Mouse (Mus musculus): ENCODE results near the gene Casq2. TPM values are rescaled to one million over a fixed set of nuclear protein-coding genes. Genes with fewer than 3 reads are reported as not detected.
A peak's percentile ranks its signal among the peaks of the same experiment; 100 is the strongest.

Casq2 gene
- polyA plus RNA-seq, 1 experiment from 2014 or later: 2.0 TPM

DNA sequence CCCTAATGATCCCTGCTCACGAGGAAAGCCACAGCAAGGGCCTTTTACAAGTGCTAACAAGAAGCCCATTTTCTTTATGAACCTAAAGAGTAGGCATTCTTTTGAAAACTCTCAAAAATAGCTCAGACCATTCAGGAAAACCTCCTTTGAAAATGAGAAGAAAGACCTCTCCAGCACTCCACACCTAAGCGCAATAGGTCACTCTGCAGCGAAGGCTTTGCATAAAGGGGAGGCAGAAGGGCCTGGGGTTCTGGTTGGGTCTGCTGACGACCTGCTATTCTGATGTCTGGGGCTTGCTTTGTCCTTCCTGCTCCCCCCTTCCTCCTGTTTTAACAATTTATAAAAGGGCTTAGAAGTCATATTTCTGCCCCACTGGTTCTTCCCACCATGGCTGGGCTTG is 93.7 kb downstream of the Casq2 start:
- peaks cover 9% of the 10 kb centered on the region; the same call in 1 of the 2 replicates for H3K36me3 ChIP-seq
- ATAC-seq (ENCODE audit: low read depth) (no peak), DNase-seq (no peak)
- H3K9me3 ChIP-seq (replicated peaks): no peaks in the 10 kb centered on the region
- 77% methylated on average over 4 of the region's 4 CpGs for WGBS (ENCODE audit: insufficient replicate concordance)
- no peak overlapping the region for H3K4me3 ChIP-seq (replicated peaks)
- H3K27me3 ChIP-seq: no peaks in the 10 kb centered on the region
- peaks cover 5% of the 10 kb centered on the region; the same call in 1 of the 2 replicates for H3K4me1 ChIP-seq (replicated peaks)
- no peak overlapping the region for H3K9ac ChIP-seq
- H3K27ac ChIP-seq: no peak overlapping the region
- H3K4me2 ChIP-seq: no peak overlapping the region

- no peaks in the 10 kb centered on the region for H3K9me3 ChIP-seq (replicated peaks)
- H3K4me3 ChIP-seq (replicated peaks): no peak overlapping the region
- ATAC-seq (ENCODE audit: low read depth) (no peak), DNase-seq (no peak)
- peaks cover 9% of the 10 kb centered on the region; the same call in 1 of the 2 replicates for H3K36me3 ChIP-seq
- H3K27ac ChIP-seq: no peak overlapping the region
- 72% methylated on average over 7 of the region's 7 CpGs for WGBS (ENCODE audit: insufficient replicate concordance)
- H3K4me1 ChIP-seq (replicated peaks): peaks cover 5% of the 10 kb centered on the region; the same call in 1 of the 2 replicates
- no peak overlapping the region for H3K4me2 ChIP-seq
- no peak overlapping the region for H3K9ac ChIP-seq
- H3K27me3 ChIP-seq: no peaks in the 10 kb centered on the region
These were observed 94.5 kb downstream of the Casq2 start for GRCm38 (mm10) chr3:102180746-102181145.

DNA sequence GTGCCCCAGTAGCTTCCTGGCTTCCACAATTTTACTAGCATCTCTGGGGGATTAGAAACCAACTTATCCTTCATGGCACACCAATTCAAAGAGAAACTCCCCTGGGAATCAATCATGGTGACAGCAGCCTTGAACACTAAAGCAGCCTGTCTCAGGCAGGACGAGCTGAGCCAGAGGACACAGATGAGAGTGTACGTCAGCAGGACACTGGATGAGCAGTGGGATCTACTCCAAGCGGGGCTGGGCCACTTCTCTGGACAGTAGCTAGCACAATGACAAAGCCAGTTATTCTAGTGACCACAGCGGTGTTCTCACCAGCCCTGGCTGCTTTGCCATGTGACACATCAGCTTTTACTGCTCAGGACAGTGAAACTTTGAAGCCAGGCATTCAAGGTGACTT is 95.0 kb downstream of the Casq2 start:
- no peak for DNase-seq
- Histone ChIP-seq H3K27me3 (no peaks in the 10 kb centered on the region), H3K9ac (no peak overlapping the region), H3K9me3 (replicated peaks) (no peaks in the 10 kb centered on the region), H3K4me1 (replicated peaks) (peaks cover 5% of the 10 kb centered on the region; the same call in 1 of the 2 replicates), H3K4me2 (no peak overlapping the region), H3K4me3 (replicated peaks) (no peak overlapping the region), H3K27ac (no peak overlapping the region), H3K36me3 (peaks cover 9% of the 10 kb centered on the region; the same call in 1 of the 2 replicates)
- WGBS (ENCODE audit: insufficient replicate concordance): 79% methylated on average over 4 of the region's 4 CpGs
- no peak for ATAC-seq (ENCODE audit: low read depth)

DNA sequence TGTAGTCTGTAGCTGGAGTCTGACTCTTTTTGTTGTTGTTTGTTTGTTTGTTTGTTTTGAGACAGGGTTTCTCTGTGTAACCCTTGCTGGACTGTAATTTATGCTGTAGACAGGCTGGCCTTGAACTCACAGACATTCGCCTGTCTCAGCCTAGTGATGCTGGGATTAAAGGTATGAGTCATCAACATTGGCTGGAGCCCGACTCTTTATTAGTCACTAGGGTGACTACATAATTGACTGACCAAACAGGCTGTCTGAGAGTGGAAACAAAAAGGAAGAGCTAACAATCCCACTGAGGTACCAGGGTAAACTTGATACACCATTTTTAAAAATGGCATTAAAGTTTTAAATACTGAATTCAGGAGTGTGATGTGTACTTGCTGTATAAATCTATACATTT is 96.4 kb downstream of the Casq2 start:
- DNase-seq (no peak), ATAC-seq (ENCODE audit: low read depth) (no peak)
- Histone ChIP-seq H3K4me3 (replicated peaks) (no peak overlapping the region), H3K36me3 (peaks cover 9% of the 10 kb centered on the region; the same call in 1 of the 2 replicates), H3K27ac (no peak overlapping the region), H3K9ac (no peak overlapping the region), H3K9me3 (replicated peaks) (no peaks in the 10 kb centered on the region), H3K4me1 (replicated peaks) (no peaks in the 10 kb centered on the region), H3K27me3 (no peaks in the 10 kb centered on the region), H3K4me2 (no peak overlapping the region)
- WGBS (ENCODE audit: insufficient replicate concordance): 65% methylated on average over 2 of the region's 2 CpGs

GRCm38 (mm10) chr3:102184721-102185120 is 98.5 kb downstream of the Casq2 start:
- Histone ChIP-seq H3K4me2 (no peak overlapping the region), H3K27me3 (no peaks in the 10 kb centered on the region), H3K4me3 (replicated peaks) (no peak overlapping the region), H3K9me3 (replicated peaks) (no peaks in the 10 kb centered on the region), H3K9ac (no peak overlapping the region), H3K36me3 (peaks cover 9% of the 10 kb centered on the region; the same call in 1 of the 2 replicates), H3K4me1 (replicated peaks) (no peaks in the 10 kb centered on the region), H3K27ac (no peak overlapping the region)
- no peak for ATAC-seq (ENCODE audit: low read depth)
- 68% methylated on average over 5 of the region's 5 CpGs for WGBS (ENCODE audit: insufficient replicate concordance)
- no peak for DNase-seq

DNA sequence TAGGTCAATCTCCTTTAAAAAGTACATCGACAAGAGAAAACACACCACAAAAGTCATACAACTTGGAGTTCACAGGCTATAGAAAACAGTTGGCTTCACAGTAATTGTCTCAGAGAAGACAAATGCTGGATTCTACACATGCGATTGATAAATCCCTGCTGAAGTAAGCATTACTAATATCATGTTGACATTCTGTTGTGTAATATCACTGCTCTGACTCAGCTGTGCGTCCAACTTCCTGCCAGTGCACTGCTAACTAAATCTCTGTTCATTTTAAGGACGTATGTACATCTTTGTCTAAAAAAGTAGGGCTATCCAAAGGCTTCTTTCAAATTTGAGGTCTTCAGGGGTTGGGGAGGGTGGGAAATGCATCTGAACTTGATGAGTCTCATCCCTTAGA is 101.2 kb downstream of the Casq2 start:
- Histone ChIP-seq H3K4me2 (no peak overlapping the region), H3K4me1 (replicated peaks) (0 out of 2 replicates have a peak, but pooled peaks cover 5% of the 10 kb centered on the region), H3K4me3 (replicated peaks) (no peak overlapping the region), H3K9ac (no peak overlapping the region), H3K27ac (no peak overlapping the region), H3K36me3 (peaks cover 5% of the 10 kb centered on the region; the same call in 1 of the 2 replicates), H3K27me3 (peaks cover 4% of the 10 kb centered on the region; the same call in 1 of the 2 replicates), H3K9me3 (replicated peaks) (no peaks in the 10 kb centered on the region)
- 62% methylated on average over 4 of the region's 4 CpGs for WGBS (ENCODE audit: insufficient replicate concordance)
- ATAC-seq (ENCODE audit: low read depth) (no peak), DNase-seq (no peak)

DNA sequence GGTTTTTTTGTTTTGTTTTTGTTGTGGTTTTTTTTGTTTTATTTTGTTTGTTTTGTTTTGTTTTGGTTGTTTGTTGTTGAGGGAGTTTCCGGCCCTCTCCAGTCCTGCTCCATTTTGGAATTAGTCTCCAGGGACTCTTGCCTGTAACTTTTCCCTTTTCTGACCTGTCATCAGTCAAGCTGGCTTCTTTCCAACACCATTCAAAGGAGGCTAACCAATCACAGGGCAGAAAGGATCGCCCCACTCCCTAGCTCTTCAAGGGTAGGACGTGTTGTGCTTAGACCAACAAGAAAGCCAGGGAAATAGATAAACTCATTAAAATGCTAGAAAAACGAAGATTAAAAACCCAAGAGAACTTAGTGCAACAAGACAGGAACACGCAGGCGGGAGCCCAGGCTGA is 102.8 kb downstream of the Casq2 start:
- DNase-seq (no peak), ATAC-seq (ENCODE audit: low read depth) (no peak)
- H3K27ac ChIP-seq: no peak overlapping the region
- no peak overlapping the region for H3K4me3 ChIP-seq (replicated peaks)
- WGBS (ENCODE audit: insufficient replicate concordance): 53% methylated on average over 6 of the region's 6 CpGs
- peaks cover 20% of the 10 kb centered on the region for H3K27me3 ChIP-seq
- no peak overlapping the region for H3K4me2 ChIP-seq
- H3K36me3 ChIP-seq: peaks cover 1% of the 10 kb centered on the region; the same call in 1 of the 2 replicates
- peaks cover 16% of the 10 kb centered on the region for H3K4me1 ChIP-seq (replicated peaks)
- H3K9me3 ChIP-seq (replicated peaks): no peaks in the 10 kb centered on the region
- H3K9ac ChIP-seq: no peak overlapping the region

DNA sequence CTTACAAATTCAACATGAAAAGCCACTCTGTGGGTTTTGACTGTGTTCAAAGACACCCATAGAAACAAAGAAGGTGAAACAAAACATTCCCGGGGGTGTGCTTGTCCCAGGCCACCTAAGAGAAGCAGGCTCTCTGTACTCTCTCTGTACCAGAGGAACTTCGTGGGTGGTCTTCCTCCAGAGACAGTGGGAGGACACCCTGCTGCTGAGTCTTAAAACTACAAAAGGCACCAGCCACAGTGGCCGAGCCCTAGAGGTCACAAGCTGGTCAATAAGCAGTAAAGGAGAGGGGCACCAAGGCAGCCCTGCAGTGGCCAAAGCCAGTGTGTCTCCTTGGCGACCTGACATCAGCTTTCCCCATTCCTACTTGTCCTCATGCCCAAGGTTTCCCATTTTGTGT is 103.8 kb downstream of the Casq2 start:
- no peaks in the 10 kb centered on the region for H3K9me3 ChIP-seq (replicated peaks)
- H3K9ac ChIP-seq: no peak overlapping the region
- ATAC-seq (ENCODE audit: low read depth) (no peak), DNase-seq (no peak)
- no peak overlapping the region for H3K27ac ChIP-seq
- H3K27me3 ChIP-seq: peaks cover 29% of the 10 kb centered on the region
- H3K4me1 ChIP-seq (replicated peaks): peaks cover 26% of the 10 kb centered on the region
- no peaks in the 10 kb centered on the region for H3K36me3 ChIP-seq
- 44% methylated on average over 4 of the region's 4 CpGs for WGBS (ENCODE audit: insufficient replicate concordance)
- no peak overlapping the region for H3K4me2 ChIP-seq
- H3K4me3 ChIP-seq (replicated peaks): no peak overlapping the region

- peaks cover 33% of the 10 kb centered on the region for H3K27me3 ChIP-seq
These were observed 104.4 kb downstream of the Casq2 start for GRCm38 (mm10) chr3:102190642-102191041.

DNA sequence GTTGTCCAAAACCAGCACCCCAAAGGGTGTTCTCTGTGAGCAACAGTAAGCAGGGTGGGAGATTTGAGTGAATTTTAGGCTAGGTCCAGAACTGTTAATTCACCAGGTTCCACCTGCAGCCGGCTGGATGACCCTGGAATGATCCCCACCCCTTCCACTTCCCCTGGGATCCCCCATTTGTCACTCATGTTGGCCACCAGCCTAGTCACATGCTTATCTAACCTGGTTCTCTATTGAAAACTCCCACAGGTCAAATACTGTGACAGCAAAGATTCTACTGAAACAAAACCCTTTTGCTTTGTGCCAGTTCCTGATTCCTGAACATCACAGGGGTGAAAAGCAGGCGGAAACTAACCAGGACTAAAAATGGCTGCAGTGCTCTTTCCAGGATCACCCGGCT is 105.4 kb downstream of the Casq2 start:
- H3K36me3 ChIP-seq: no peaks in the 10 kb centered on the region
- peaks cover 38% of the 10 kb centered on the region for H3K4me1 ChIP-seq (replicated peaks)
- no peak overlapping the region for H3K9ac ChIP-seq
- no peak overlapping the region for H3K27ac ChIP-seq
- DNase-seq: no peak
- no peaks in the 10 kb centered on the region for H3K9me3 ChIP-seq (replicated peaks)
- no peak for ATAC-seq (ENCODE audit: low read depth)
- H3K27me3 ChIP-seq: peaks cover 39% of the 10 kb centered on the region
- H3K4me2 ChIP-seq: no peak overlapping the region
- WGBS (ENCODE audit: insufficient replicate concordance): 80% methylated on average over 3 of the region's 3 CpGs
- no peak overlapping the region for H3K4me3 ChIP-seq (replicated peaks)

More at GRCm38 (mm10) chr3:102190642-102191041, 104.4 kb downstream of the Casq2 start:
- no peak overlapping the region for H3K27ac ChIP-seq
- H3K4me3 ChIP-seq (replicated peaks): no peak overlapping the region
- no peak overlapping the region for H3K9ac ChIP-seq
- no peaks in the 10 kb centered on the region for H3K9me3 ChIP-seq (replicated peaks)
- DNase-seq: no peak
- H3K36me3 ChIP-seq: no peaks in the 10 kb centered on the region
- peaks cover 32% of the 10 kb centered on the region for H3K4me1 ChIP-seq (replicated peaks)
- no peak overlapping the region for H3K4me2 ChIP-seq
- ATAC-seq (ENCODE audit: low read depth): no peak

DNA sequence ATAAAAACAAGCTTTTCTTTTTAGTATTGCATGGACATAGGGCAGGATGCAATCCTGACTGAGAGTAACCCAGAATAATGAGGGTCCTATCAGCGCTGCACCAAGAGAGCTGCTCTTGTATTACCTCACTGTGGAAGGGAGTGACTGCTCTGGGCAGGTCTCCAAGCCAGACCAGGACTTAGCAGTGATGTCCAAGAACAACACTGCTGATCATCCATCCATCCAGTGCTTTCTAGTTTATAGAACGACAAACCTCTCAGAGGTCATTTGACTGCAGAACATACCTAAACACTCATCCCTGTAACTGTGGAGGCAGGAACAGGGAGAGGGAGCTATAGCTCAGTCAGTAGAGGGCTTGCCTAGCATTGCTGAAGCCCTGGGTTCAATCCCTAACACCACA is 106.4 kb downstream of the Casq2 start:
- H3K9ac ChIP-seq: no peak overlapping the region
- no peak overlapping the region for H3K4me2 ChIP-seq
- DNase-seq (no peak), ATAC-seq (ENCODE audit: low read depth) (no peak)
- no peak overlapping the region for H3K4me3 ChIP-seq (replicated peaks)
- H3K36me3 ChIP-seq: no peaks in the 10 kb centered on the region
- 75% methylated on average over 2 of the region's 2 CpGs for WGBS (ENCODE audit: insufficient replicate concordance)
- no peak overlapping the region for H3K27ac ChIP-seq
- peaks cover 40% of the 10 kb centered on the region for H3K27me3 ChIP-seq
- H3K4me1 ChIP-seq (replicated peaks): peaks cover 42% of the 10 kb centered on the region
- no peaks in the 10 kb centered on the region for H3K9me3 ChIP-seq (replicated peaks)

GRCm38 (mm10) chr3:102193488-102194290 is 107.5 kb downstream of the Casq2 start:
- no peak for DNase-seq

More at GRCm38 (mm10) chr3:102193488-102194290, 107.5 kb downstream of the Casq2 start:
- Histone ChIP-seq H3K4me1 (replicated peaks) (peaks cover 52% of the 10 kb centered on the region), H3K36me3 (no peaks in the 10 kb centered on the region), H3K9ac (no peak overlapping the region), H3K4me2 (0 out of 2 replicates have a peak overlapping the region, but pooled peaks have one; percentile 14), H3K27ac (no peak overlapping the region), H3K4me3 (replicated peaks) (no peak overlapping the region), H3K27me3 (peaks cover 44% of the 10 kb centered on the region), H3K9me3 (replicated peaks) (no peaks in the 10 kb centered on the region)
- WGBS (ENCODE audit: insufficient replicate concordance): 37% methylated on average over 19 of the region's 20 CpGs
- peak; percentile 46 for ATAC-seq (ENCODE audit: low read depth)

All from liver, embryonic 13.5 days (tissue).